ENCODE assay signal across 23 mouse cellular contexts in genomic region chr9:124090441-124090840, GRCm38 (mm10). TPM values are rescaled to one million over a fixed set of nuclear protein-coding genes. Genes with fewer than 3 reads are reported as not detected.
A peak's percentile ranks its signal among the peaks of the same experiment; 100 is the strongest.
DNase-seq lines count a peak whose midpoint lies in the region; ATAC-seq and TF ChIP-seq lines count a peak whose summit lies in the region.
"Had no signal": no experiment of that assay in that cellular context is flagged by ENCODE, and none has a peak within 500 bp of the region (broad histone marks: within the 10 kb centered on the region; RNA-seq: fewer than 3 reads in every experiment).

No protein-coding gene starts in this region.

- peaks cover 8% of the 10 kb centered on the region for H3K4me1 ChIP-seq in bone marrow macrophage, adult 2 months (ENCODE audit: control insufficient read depth, insufficient read depth, low read length)
- H3K4me1 ChIP-seq: embryonic facial prominence, embryonic 10.5 days; embryonic facial prominence, embryonic 12.5 days; forebrain, embryonic 13.5 days; forebrain, embryonic 15.5 days had no signal

- no peak overlapping the region for H3K4me3 ChIP-seq in bone marrow macrophage, adult 2 months (ENCODE audit: insufficient read depth, low read length)
- no peak overlapping the region for H3K4me3 ChIP-seq in macrophage (ENCODE audit: inconsistent target)
- H3K4me3 ChIP-seq: embryonic facial prominence, embryonic 10.5 days; embryonic facial prominence, embryonic 12.5 days; forebrain, embryonic 13.5 days; forebrain, embryonic 15.5 days had no signal

- H3K79me2 ChIP-seq in macrophage (ENCODE audit: inconsistent target): no peaks in the 10 kb centered on the region

- ATAC-seq in megakaryocyte progenitor cell, adult 5-6 weeks (replicated peaks; ENCODE audit: poor library complexity): 0 out of 2 replicates have a peak, but pooled peaks have one; percentile 37
- ATAC-seq: activated CD4-positive, CD25-positive, alpha-beta regulatory T cell, adult 4 months; forebrain, embryonic 13.5 days; forebrain, embryonic 15.5 days; forebrain, postnatal 0 days; Patski had no signal

- WGBS in macrophage (ENCODE audit: missing documents): 58% methylated on average over 1 of the region's 1 CpGs

- DNase-seq in A20 (ENCODE audit: low read depth, low spot score): peak; percentile 35
- DNase-seq in right cerebral cortex, postnatal 25 days: no peak
- DNase-seq in layer of hippocampus, adult 18-20 months (ENCODE audit: low spot score in 2 of 2): no peak
- no peak for DNase-seq in ovary, adult 18-20 months (ENCODE audit: low spot score)
- DNase-seq: adrenal gland, postnatal 10 days; adrenal gland, postnatal 25 days; cerebellum, adult 11-12 months; cerebellum, adult 2 months; cerebellum, adult 9-10 months; cerebellum, postnatal 10 days; cerebellum, postnatal 25 days; forebrain, postnatal 0 days had no signal

- TF ChIP-seq POLR2A in bone marrow macrophage, adult 2 months (IDR thresholded peaks at IDR 0.05; ENCODE audit: borderline replicate concordance, low read depth, low read length): no peak

- H3K27ac ChIP-seq in bone marrow macrophage, adult 2 months (ENCODE audit: insufficient read depth, low read depth, low read length): peak overlapping the region; percentile 93
- peak overlapping the region; percentile 65 for H3K27ac ChIP-seq in macrophage
- H3K27ac ChIP-seq: embryonic facial prominence, embryonic 10.5 days; embryonic facial prominence, embryonic 12.5 days; forebrain, embryonic 13.5 days; forebrain, embryonic 15.5 days had no signal

- H3K36me3 ChIP-seq in macrophage (ENCODE audit: inconsistent target): no peaks in the 10 kb centered on the region
- H3K36me3 ChIP-seq: embryonic facial prominence, embryonic 10.5 days; embryonic facial prominence, embryonic 12.5 days; forebrain, embryonic 15.5 days; G1E had no signal

- TF ChIP-seq CTCF in bone marrow macrophage, adult 2 months (IDR thresholded peaks at IDR 0.05; ENCODE audit: low read depth, low read length): no peak

RNA-seq across cellular contexts. Expression of gene Ccr2, which starts 11.3 kb away (rescaled TPM):
- polyA plus RNA-seq in bone marrow macrophage, adult 2 months (2012; ENCODE audit: insufficient read depth, insufficient read length, missing spikeins): 126 and 129 TPM in 2 replicates
- 1 to 10 TPM in 22 of 26 experiments, under 1 TPM in 4; 0.13 to 3.2 (median 1.6) TPM for total RNA-seq in macrophage (2018; cell fraction: chromatin; rRNA removed)
- 10 to 100 TPM in 7 of 26 experiments, 1 to 10 TPM in 19; 3.3 to 16.4 (median 8.1) TPM for total RNA-seq in macrophage (2018; cell fraction: cytosol; rRNA removed)
- 10 to 100 TPM in 16 of 26 experiments, 1 to 10 TPM in 10; 3.2 to 27.2 (median 11.5) TPM for total RNA-seq in macrophage (2018; cell fraction: nucleus; rRNA removed)
- polyA plus RNA-seq in macrophage (2018): 12.0 to 16.3 TPM (median 12.9 TPM) in 3 replicates
- total RNA-seq in megakaryocyte progenitor cell, adult 5-6 weeks (2015): 75.3 and 101 TPM in 2 replicates
- 102 and 119 TPM in 2 replicates for total RNA-seq in megakaryocyte progenitor cell, adult 5-6 weeks (2017)
- total RNA-seq in layer of hippocampus, adult 18-20 months (2021): under 1 TPM in 1 of 2 experiments, not detected in 1; 0.12 TPM
- polyA plus RNA-seq: C2C12, G1E, Patski had no signal

RNA-seq across cellular contexts. Expression of gene Ccr5, which starts 30.9 kb away (rescaled TPM):
- 370 and 381 TPM in 2 replicates for polyA plus RNA-seq in bone marrow macrophage, adult 2 months (2012; ENCODE audit: insufficient read depth, insufficient read length, missing spikeins)
- total RNA-seq in macrophage (2018; cell fraction: chromatin; rRNA removed): 10 to 100 TPM in 24 of 26 experiments, 1 to 10 TPM in 2; 6.4 to 67.8 (median 36.9) TPM
- 10 to 100 TPM; 11.2 to 47.8 (median 22.9) TPM for total RNA-seq in macrophage (2018; cell fraction: cytosol; rRNA removed)
- 100 to 1,000 TPM in 3 of 26 experiments, 10 to 100 TPM in 23; 35.1 to 108 (median 75.8) TPM for total RNA-seq in macrophage (2018; cell fraction: nucleus; rRNA removed)
- 25.3 to 36.3 TPM (median 25.4 TPM) in 3 replicates for polyA plus RNA-seq in macrophage (2018)
- 0.39 and 3.8 TPM in 2 replicates for total RNA-seq in megakaryocyte progenitor cell, adult 5-6 weeks (2015)
- total RNA-seq in megakaryocyte progenitor cell, adult 5-6 weeks (2017): 0.54 and 0.87 TPM in 2 replicates
- total RNA-seq in layer of hippocampus, adult 18-20 months (2021): 1 to 10 TPM; 5.5 to 6.2 TPM
- polyA plus RNA-seq: C2C12, G1E, Patski had no signal

Comparison
In these comparisons a context has a peak if more than half of its experiments do, and no peak if none do; other contexts are left out.
1. RNA of gene Ccr2, which starts 11.3 kb away (total RNA-seq): 75.3 to 119 TPM in megakaryocyte progenitor cell, adult 5-6 weeks; 0.12 TPM in layer of hippocampus, adult 18-20 months; every median in the first group is over 10 times any median in the second.